Mouse (Mus musculus) adrenal gland, postnatal 10 days (tissue): ENCODE results near the gene Sox5. TPM values are rescaled to one million over a fixed set of nuclear protein-coding genes. Genes with fewer than 3 reads are reported as not detected.

Experiments
- DNase-seq: peaks from one replicate; pipeline ENCODE4 v3.0.0; 2021; ENCODE audit warnings: mixed read lengths
- long read RNA-seq, 2 experiments: library from polyadenylated mRNA; stranded (forward); transcript quantifications; one replicate each; pipeline ENCODE4 v2.0.0; 2021
- total RNA-seq, 2 experiments: library from RNA; stranded (reverse); gene quantifications; 2 replicates each; pipeline ENCODE4 v1.2.3; 2021

Gene Sox5
- 10 to 100 TPM; 11.9 to 20.4 TPM for total RNA-seq
- long read RNA-seq, experiment 1, partial matches to known transcripts = 1 of 2 reads
- long read RNA-seq, experiment 1, other reads (novel, unspliced or antisense) = 0 of 2 reads
- long read RNA-seq, experiment 2 = 0 reads

DNA sequence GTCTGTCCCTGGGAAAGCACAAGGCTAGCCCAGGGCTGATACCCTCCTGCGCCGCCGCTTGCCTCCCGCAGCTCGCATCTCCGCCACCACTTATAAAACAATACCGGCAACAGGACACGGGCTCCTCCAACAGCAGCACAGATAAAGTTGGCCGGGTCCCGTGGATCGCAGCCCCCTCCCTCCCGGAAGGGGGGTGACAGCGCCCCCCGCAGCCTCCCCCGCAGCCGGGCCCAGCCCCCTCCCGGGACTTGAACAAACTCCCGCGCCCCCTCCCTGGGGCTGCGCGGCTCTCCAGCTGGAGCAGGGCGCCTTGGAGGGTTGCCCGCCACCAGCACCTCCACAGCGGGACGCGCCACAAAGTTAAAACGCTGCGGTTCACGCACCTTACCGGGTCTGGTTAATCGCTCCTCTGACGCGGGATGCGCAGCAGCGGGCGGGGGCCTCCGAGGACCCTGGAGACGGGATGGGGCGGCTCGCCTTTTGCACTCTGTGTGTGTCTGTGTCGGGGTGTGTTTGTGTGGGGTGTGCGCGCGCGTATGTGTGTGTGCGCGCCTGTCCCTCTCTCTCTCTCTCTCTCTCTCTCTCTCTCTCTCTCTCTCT lies at the start of gene Sox5:
TSS of gene Sox5 (minus strand) at position 547 of the 600 bp plus-strand sequence.
- DNase-seq = peak; percentile 78

DNA sequence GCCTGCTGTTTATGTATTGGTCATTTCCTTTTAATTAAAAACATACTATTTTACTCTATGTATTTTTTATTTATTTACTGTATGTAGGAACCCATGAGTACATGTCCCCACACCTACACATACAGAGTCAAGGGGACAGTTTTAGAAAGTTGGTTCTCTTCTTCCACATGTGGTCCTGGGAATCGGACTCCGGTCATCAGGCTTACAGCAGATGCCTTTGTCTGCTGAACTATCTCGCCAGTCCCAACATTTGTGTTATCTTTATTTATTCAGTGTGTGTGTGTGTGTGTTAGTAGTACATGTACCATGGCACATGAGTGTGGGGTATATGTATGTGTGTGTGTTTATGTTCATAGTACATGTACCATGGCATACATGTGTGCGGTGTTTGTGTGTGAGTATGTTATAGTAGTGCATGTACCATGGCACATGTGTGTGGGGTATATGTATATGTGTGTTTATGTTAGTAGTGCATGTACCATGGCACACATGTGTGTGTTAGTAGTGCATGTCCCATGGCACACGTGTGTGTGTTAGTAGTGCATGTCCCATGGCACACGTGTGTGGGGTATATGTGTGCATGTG lies 43.3 kb upstream of the Sox5 start:
- no peak for DNase-seq

DNA sequence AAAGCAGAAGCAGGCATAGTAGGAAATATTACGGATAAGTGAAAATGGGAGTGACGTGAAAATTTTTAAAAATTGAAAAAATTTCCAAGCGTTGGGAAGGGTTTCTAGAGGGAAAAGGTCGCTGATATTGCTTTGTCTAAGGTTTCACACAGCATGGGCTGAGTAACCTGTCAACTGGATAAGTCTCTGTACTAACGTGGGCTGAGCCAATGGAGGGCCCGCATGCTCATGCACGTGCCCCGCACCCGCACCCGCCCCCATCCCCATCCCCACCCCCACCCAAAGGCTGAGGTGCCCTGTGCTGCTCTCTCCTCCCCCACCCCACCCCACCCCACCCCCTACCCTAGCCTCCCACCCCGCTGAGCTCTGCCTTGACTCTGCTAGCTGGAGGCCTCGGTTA lies 42.4 kb upstream of the Sox5 start:
- no peak for DNase-seq

DNA sequence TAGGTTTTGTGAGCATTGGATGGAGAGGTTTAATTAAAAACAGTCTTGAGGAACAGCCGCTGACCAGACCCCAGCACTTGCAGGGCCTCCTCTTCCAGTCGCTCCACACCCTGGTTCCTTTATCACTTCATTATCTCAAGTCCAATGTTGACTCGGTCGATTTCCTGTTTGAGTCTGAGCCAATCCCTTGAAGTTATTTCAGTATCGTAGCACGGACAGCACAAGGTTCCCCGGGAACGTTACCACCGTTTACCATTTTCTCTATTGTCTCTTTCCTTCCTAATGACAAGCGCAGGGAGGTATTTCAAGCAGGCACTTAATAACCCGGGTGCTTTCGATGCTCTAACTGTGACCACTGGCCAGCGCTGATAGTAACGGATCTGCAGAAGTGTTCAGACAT lies 40.8 kb upstream of the Sox5 start:
- no peak for DNase-seq

DNA sequence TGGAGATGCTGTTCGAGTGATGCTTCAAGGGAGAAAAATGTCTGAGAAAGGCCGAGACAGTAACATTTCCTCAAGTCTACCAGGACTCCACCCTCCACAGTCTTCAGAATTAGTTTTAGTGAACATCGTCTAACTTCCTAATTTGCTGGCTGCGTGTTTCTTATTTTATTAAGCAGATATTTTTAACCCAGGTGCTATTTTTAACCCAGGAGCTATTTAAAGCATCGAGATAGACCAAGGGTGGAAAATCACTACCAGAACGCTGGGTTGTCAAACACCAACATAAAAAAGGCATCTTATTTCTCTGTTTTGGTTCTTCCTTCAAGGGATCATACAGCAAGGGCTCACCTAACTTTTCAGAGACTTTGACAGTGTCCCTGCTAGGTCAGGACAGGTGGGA lies 39.2 kb upstream of the Sox5 start:
- DNase-seq = no peak

DNA sequence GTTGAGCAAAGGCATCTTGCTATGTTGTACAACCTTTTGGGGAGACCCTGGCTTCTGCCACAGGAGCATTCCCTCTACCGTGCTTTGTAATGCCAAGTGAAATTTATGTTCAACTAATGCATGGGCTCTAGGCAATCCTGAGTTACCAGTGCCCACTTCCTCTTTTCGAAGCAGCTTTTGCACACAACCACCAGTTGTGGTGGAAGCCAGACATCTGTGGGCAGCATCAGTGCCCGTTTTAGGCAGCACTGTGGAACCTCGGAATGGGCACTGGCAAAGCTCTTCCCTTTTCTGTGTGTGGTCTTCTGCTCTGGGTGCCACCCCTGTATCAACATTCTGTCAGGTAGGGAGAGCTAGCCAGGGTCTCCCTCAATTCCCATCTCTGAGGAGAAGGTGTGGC lies 36.2 kb upstream of the Sox5 start:
- DNase-seq = no peak

DNA sequence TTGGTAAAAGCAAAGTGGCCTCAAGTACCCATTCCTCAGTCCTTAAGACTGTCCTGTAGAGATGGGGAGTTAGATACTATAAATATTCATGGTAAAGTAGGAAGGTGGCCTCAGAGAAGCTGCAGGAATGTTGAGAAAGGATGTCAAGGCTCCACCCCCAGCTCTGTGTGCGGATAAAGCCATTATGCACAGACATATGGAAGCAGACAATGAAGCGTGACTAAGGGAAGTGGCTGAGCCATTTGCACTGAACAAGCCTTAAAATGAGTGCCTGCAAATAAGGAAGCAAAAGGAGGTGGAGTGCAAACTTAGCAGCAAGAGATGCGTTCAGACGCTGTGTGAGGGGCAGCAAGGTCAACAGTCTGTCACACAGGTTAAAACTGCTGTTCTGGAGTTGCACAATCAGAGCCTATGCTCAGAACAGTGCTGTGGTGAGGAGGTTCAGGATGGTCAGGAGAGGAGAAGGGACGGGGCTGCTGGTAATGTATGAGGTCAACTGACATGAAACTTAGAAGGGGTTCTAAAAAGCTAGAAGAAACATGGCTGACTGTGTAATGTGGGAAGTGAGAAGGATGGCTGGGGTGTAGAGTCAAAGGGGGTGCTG lies 35.7 kb upstream of the Sox5 start:
- DNase-seq = no peak

DNA sequence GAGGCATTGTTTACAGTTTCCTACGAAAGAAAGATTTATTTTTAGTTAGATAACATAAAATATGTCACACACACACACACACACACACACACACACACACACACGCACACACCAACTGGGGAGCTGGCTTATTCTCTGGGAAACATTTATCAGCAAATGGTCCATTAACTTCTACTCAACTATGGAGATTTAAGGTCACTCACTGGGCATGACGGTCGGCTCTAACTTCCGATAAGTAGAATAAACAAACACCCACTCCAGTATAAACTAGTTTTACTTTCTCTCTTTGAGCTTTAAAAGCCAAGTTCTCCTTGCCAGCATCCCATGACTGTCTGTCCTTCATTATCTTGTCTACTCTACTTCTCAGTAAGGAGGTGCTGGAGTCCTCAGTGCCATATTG lies 33.8 kb upstream of the Sox5 start:
- no peak for DNase-seq

DNA sequence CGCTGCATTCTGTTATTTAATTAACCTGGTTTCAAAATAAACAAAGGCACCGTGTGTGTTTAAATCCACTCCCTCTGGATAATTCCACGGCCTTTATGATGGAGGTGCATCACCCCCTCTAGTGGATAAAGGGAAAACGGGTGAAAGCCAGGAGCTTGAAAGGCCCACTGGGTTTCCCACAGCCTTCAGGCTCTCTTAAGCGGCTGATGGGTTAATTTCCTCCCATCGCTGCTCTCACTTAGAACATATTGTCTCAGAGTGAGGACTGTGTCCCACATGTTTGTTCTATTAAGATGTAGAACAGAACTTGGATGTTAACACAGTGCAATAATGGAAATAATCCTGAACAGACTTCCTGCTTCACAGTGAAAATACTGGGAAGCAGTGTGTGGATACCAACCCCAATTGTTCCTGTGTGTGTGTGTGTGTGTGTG lies 33.2 kb upstream of the Sox5 start:
- DNase-seq = peak; percentile 58

DNA sequence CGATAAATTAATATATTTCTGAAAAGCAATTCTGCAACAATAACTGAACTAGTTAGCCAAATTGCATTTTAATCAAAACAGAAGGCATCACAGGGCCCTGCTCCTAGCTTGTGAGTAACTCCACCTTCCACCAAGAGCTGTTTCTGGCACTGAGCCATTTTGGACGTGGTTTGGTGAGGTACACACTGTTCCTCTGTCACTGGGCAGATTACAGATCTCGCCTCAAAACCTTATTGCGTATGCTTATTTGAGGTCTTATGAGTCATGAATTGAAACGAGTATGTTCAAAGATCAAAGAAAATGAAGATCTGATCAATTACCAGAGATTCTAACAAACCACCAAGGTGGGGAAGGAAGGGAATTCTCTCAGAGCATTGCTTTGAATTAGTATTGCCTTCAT lies 22.5 kb upstream of the Sox5 start:
- no peak for DNase-seq

DNA sequence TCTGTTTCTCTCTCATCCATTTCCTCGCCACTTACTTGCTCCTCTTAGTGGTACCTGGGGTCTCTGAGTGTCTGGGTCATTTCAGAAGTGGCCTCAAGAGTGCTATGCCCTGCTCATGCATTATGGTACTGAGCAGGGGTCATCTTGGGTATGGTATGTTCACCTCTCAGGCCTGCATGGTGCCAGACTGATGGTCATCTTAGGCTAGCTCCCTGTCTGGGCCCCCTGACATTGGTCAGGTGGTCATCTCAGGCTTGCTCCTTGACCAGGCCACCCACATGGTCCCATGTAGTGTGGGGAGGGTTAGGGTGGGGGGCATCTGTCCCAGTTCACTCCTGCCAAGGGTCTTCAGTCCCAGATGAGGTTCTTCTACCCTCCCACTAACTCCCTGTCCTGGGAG lies 21.3 kb upstream of the Sox5 start:
- no peak for DNase-seq

DNA sequence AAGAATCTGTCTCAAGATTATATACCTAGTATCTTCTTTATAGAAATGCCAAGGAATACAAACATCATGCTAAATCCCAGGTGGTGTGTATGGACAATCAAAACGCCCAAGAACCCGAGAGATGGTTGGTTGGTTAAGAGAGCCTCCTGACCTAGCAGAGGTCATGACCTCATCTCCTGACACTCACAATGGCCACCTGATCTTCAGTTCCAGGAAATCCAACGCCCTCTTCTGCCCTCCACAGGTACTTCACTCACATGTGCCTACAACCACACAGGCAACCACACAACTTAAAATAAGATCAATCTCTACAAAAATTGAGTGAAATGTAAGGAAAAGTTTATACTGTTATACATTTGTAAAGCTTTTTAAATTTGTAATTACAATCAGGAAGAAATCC lies 12.6 kb upstream of the Sox5 start:
- DNase-seq = no peak

DNA sequence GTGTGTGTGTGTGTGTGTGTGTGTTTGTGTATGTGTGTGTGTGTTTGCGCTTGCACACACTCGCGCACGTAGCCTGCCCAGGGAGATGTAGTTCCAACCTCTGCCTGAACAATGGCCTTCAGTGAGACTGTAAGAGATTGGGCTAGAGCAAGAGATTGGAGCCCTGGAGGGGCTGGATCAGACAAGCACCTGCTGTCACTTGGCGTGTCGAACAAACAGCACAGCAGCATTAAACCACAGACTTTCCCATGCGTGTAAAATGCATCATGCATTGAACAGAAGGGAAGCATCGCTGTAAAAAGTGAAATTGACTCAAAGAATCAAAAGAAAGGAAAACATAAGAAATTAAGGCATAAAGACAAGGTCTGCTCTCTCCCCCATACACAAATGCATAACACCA lies 11.1 kb upstream of the Sox5 start:
- DNase-seq = no peak

DNA sequence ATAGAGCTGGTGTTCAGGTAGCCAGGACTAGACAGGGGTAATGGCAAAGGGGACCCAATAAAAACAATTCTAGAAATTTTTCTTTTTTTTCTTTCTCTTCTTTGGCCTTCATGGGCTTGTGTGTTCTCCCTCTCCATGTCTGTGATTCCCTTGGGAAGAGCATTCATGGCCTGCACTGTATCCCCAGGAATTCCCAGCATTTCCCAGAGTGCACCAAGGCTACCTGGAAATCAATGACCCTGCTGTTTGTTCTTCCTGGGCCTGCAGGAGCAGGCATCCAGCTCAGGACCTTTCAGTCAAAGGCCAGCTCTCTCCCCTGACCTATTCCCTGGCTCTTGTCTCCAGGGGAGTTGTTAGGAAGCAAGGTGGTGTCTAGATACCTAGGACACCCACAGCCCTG lies 1.5 kb upstream of the Sox5 start:
- no peak for DNase-seq

DNA sequence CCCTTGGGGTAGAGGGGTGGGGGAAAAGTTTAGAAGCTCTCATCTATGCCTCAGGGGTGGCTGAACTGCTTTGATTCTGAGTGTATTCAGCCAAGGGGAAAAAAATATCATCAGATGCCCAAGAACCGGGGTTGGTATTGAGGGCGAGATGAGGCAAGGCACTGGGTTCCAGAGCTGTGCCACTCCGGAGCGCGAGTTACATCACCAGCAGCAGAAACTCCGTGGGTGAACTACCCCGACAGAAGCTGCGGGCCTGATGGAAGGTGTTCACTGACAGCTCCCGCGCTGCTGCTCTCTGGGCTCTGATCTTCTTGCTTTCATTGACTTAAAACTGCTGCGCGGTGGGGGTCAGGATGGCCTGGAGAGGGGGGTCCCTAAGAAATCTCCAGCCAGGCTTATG lies 1.1 kb upstream of the Sox5 start:
- no peak for DNase-seq

DNA sequence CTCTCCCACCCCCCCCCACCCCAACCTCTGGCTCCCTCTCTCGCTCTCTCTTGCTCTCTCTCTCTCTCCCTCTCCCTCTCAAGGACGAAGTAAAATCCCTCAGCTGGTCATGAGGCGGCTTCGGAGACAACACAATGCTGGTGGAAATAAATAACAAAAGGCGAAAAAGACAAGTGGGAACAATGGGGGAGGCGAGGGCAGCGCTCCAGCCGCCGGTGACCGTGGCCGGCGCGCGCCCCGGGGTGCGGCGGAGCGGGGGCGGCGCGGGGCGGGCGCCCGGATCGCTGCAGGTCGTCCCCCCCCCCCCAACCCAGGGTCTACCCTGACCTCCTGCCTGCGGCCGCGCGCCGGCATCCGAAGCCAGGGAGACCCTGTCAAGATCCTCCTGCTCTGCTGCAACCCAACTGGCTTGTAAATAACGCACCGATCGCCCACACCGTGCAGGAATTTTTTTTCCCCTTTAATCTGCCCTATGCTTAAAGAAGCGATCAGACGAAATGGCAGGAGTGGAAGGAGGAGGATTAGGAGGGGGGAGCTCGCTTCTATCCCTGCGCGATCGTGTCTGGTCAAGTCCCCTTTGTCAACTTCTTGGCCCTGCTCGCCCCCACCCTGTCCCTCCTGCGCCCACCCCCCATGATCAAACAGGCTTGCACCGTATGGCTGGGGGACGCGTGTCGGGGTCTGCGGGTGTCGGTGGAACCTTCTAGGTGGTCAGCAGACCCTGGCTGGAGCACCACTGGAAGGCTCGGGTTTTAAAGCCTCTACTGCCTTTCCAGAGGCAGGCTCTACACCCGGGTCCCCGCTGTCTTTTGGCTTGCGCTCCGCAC lies 467 bp upstream of the Sox5 start:
- DNase-seq = peak; percentile 43

DNA sequence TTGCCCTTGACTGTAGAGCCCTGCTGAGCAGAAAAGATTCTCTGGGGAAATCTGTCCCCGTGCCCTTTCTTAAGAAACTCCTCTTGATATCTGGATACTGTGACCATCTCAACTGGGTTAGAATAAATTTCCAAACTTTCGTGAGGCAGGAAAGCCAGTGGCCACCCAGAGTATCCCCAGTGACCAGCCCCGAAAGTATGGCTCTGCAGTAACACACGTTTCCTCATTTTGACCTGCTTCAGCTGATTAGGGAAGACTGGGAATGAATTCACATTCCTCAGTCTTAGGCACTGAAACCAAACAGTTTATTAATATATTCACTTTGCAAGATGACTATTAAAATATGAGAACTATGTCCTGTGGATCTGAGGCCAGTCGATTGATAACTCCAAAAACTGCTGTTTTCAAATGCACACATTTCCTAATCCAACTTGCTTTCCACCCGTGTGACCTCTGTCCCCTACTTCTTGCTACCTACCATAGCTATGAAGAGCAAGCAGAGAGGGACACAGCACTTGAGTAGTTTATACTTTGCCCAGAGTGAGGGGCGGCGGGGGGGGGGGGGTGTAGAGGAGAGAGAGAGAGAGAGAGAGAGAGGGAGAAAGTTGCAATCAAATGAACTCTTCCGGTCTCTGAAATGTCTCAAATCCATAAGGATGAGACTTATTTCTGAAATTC lies 1.0 kb downstream of the Sox5 start:
- no peak for DNase-seq

DNA sequence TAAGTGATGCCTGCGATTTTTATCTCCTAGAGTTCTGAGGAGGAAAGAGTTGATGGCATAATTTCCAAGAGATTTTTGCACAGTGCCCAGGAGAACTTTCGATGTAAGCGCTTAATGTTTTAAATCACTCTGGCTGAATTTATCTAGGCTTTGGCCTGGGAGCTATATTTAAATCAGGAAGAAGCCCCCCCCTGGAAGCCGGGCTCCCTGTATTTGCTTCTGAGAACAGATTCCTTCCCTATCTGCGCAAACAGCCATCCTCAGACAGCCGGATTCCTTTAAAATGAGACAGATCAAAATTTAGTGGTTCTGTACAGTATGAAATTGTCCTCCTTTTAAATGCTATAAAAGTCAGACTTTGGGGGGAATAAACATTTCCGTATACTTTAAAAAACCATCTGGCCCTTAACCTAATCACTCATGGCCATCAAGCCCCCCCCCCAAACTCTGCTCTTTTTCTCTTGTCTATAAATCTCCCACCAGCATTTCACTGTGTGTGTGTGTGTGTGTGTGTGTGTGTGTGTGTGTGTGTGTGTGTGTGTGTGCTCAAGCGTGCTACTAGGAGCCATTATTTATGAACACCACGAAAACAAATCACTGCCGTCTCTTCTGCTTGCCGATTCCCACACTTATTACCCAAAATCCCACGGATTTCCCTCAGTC lies 1.7 kb downstream of the Sox5 start:
- DNase-seq = peak; percentile 23

DNA sequence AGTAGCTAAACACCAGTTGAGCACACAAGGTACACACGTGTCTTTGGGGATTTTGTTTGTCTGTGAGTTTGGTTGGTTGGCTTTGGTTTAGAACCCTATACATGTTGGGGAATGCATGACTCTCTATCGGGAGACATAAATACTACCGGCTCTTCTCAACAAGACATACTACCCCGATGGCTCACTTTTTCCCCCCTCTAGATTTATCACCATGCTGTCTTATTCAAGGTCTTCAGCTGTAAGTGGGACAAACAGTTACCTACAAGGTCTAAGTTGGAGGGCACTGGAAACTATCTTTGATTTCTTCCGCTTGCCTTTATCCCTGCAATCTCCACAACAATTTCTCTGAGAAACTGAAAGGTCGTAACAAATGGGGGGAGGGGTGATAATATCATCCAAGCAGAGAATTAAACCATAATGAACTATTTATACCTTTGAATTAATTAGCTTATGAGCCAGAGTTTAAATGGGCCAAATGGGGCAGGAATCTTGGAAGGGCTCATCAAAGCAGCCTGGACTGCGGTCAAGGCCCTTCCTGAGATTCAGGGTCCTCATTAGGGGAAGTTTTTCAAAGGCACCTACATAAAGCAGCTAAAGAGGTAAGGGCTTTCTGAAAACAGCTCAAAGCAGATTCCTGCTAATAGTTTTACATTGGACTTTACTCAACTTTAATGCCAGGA lies 4.3 kb downstream of the Sox5 start:
- DNase-seq = no peak

DNA sequence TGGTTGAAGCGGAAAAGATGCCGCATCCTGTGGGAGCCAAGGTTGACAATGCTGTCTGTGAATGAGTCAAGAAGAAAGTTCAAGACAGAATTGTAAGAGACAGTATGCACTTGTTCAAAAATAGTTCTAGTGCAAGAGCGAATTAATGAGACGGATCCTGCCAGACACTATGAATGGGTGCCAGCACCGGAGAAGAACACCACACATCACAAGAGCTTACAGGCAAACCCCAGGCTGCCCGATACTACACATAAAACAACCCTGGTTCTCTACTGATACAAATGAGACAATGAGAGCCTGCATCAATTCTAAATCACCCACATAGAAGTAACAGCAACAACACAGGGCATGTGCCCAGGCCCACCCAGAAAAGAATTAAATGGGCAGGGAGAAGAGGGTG lies 8.0 kb downstream of the Sox5 start:
- no peak for DNase-seq

DNA sequence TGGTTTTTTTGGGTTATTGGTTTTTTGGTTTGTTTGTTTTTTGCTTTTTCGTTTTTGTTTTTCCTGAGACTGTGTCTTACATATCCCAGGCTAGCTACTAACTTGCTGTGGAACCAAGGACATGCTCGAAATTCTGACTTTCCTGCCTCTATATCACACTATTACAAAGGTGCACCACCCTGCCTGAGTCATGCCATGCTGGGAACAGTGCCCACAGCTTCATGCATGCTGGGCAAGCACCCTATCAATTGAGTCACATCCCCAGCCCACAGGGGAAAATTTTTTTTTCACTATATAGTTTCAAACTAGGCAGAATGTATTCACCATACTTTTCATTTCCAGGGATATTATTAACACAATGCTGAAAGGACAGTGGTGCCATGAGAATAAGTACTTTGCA lies 8.8 kb downstream of the Sox5 start:
- peak; percentile 67 for DNase-seq
